In genomic region chr11:52314102-52314793, GRCm38 (mm10) we compare ENCODE assay signal across 9 mouse cellular contexts. TPM values are rescaled to one million over a fixed set of nuclear protein-coding genes. Genes with fewer than 3 reads are reported as not detected.
DNase-seq lines count a peak whose midpoint lies in the region; ATAC-seq lines count a peak whose summit lies in the region.
"Had no signal": no experiment of that assay in that cellular context is flagged by ENCODE, and none has a peak within 500 bp of the region (broad histone marks: within the 10 kb centered on the region; RNA-seq: fewer than 3 reads in every experiment).

No protein-coding gene starts in this region.

- WGBS in forebrain, embryonic 14.5 days: 19% methylated on average over 26 of the region's 26 CpGs
- 15% methylated on average over 26 of the region's 26 CpGs for WGBS in forebrain, embryonic 15.5 days
- 20% methylated on average over 26 of the region's 26 CpGs for WGBS in hindbrain, embryonic 12.5 days

- H3K9ac ChIP-seq in forebrain, embryonic 14.5 days (ENCODE audit: low read length): no peak overlapping the region
- H3K9ac ChIP-seq in forebrain, embryonic 15.5 days (replicated peaks): no peak overlapping the region
- H3K9ac ChIP-seq in hindbrain, embryonic 12.5 days: no peak overlapping the region

- no peaks in the 10 kb centered on the region for H3K27me3 ChIP-seq in forebrain, embryonic 14.5 days (replicated peaks; ENCODE audit: control insufficient read depth, insufficient read depth, low read length)
- 0 out of 2 replicates have a peak, but pooled peaks cover 8% of the 10 kb centered on the region for H3K27me3 ChIP-seq in forebrain, embryonic 15.5 days
- H3K27me3 ChIP-seq in hindbrain, embryonic 12.5 days: peaks cover 26% of the 10 kb centered on the region

- no peak overlapping the region for H3K4me3 ChIP-seq in forebrain, embryonic 14.5 days (ENCODE audit: low read depth, low read length)
- no peak overlapping the region for H3K4me3 ChIP-seq in forebrain, embryonic 15.5 days
- no peak overlapping the region for H3K4me3 ChIP-seq in hindbrain, embryonic 12.5 days
- H3K4me3 ChIP-seq: heart, adult 2 months had no signal

- no peaks in the 10 kb centered on the region for H3K9me3 ChIP-seq in forebrain, embryonic 14.5 days (replicated peaks; ENCODE audit: control insufficient read depth, low read length)
- no peaks in the 10 kb centered on the region for H3K9me3 ChIP-seq in forebrain, embryonic 15.5 days
- no peaks in the 10 kb centered on the region for H3K9me3 ChIP-seq in hindbrain, embryonic 12.5 days (replicated peaks)

- no peaks in the 10 kb centered on the region for H3K36me3 ChIP-seq in forebrain, embryonic 14.5 days (ENCODE audit: control insufficient read depth, insufficient read depth, low read length)
- no peaks in the 10 kb centered on the region for H3K36me3 ChIP-seq in forebrain, embryonic 15.5 days
- no peaks in the 10 kb centered on the region for H3K36me3 ChIP-seq in hindbrain, embryonic 12.5 days

- no peak overlapping the region for H3K27ac ChIP-seq in forebrain, embryonic 14.5 days (ENCODE audit: low read depth, low read length)
- H3K27ac ChIP-seq in forebrain, embryonic 15.5 days (replicated peaks): no peak overlapping the region
- no peak overlapping the region for H3K27ac ChIP-seq in hindbrain, embryonic 12.5 days
- H3K27ac ChIP-seq: heart, adult 2 months had no signal

- ATAC-seq in forebrain, embryonic 14.5 days: no peak
- ATAC-seq in forebrain, embryonic 15.5 days (replicated peaks): no peak
- no peak for ATAC-seq in hindbrain, embryonic 12.5 days (ENCODE audit: low FRiP score)

- DNase-seq in forebrain, embryonic 14.5 days (ENCODE audit: low spot score): peak; percentile 53
- peak; percentile 90 for DNase-seq in CD4-positive, CD25-positive, alpha-beta regulatory T cell, adult 2 months (ENCODE audit: low read depth, low spot score)
- peak; percentile 33 to 58 for DNase-seq in lung, postnatal 4 days
- DNase-seq in thymus, postnatal 36 days: peak; percentile 92 to 96
- DNase-seq in testis, postnatal 14 days (ENCODE audit: low spot score): no peak
- no peak for DNase-seq in cerebellum, postnatal 25 days

- H3K4me2 ChIP-seq in forebrain, embryonic 14.5 days (ENCODE audit: low read length): 0 out of 2 replicates have a peak overlapping the region, but pooled peaks have one; percentile 4
- no peak overlapping the region for H3K4me2 ChIP-seq in forebrain, embryonic 15.5 days (replicated peaks)
- peak overlapping the region; percentile 21; the same call in 1 of the 2 replicates for H3K4me2 ChIP-seq in hindbrain, embryonic 12.5 days (replicated peaks)

- H3K4me1 ChIP-seq in forebrain, embryonic 14.5 days (ENCODE audit: control insufficient read depth, insufficient read depth, low read length): no peaks in the 10 kb centered on the region
- H3K4me1 ChIP-seq in forebrain, embryonic 15.5 days: no peaks in the 10 kb centered on the region
- H3K4me1 ChIP-seq in hindbrain, embryonic 12.5 days: peaks cover 8% of the 10 kb centered on the region; the same call in 1 of the 2 replicates

RNA-seq across cellular contexts. Expression of gene Tcf7, which starts 31.4 kb away (rescaled TPM):
- 2.6 and 4.0 TPM in 2 replicates for polyA plus RNA-seq in forebrain, embryonic 14.5 days (2014; fragmentation: Nextera tagmentation; extraction: Ambion mirVana)
- 3.4 and 4.2 TPM in 2 replicates for polyA plus RNA-seq in forebrain, embryonic 15.5 days (2015; fragmentation: Nextera tagmentation; extraction: Ambion mirVana)
- 7.6 and 8.6 TPM in 2 replicates for polyA plus RNA-seq in hindbrain, embryonic 12.5 days (2016; fragmentation: Nextera tagmentation; extraction: Ambion mirVana)

RNA-seq across cellular contexts. Expression of gene Vdac1, which starts 46.4 kb away (rescaled TPM):
- 250 and 280 TPM in 2 replicates for polyA plus RNA-seq in forebrain, embryonic 14.5 days (2014; fragmentation: Nextera tagmentation; extraction: Ambion mirVana)
- 272 and 293 TPM in 2 replicates for polyA plus RNA-seq in forebrain, embryonic 15.5 days (2015; fragmentation: Nextera tagmentation; extraction: Ambion mirVana)
- polyA plus RNA-seq in hindbrain, embryonic 12.5 days (2016; fragmentation: Nextera tagmentation; extraction: Ambion mirVana): 232 and 233 TPM in 2 replicates

Comparison
In these comparisons a context has a peak if more than half of its experiments do, and no peak if none do; other contexts are left out.
1. DNase-seq: peak in forebrain, embryonic 14.5 days (single experiment), CD4-positive, CD25-positive, alpha-beta regulatory T cell, adult 2 months (single experiment), lung, postnatal 4 days (2 of 2) and thymus, postnatal 36 days (2 of 2); none in testis, postnatal 14 days (single experiment) and cerebellum, postnatal 25 days (0 of 2).